Mouse (Mus musculus) liver, adult 2 months (tissue): ENCODE measurements around the gene Habp2. TPM values are rescaled to one million over a fixed set of nuclear protein-coding genes. Genes with fewer than 3 reads are reported as not detected.
"Not testable (repeated sequence)": the region's sequence is repeated elsewhere in the genome, so short reads cannot be mapped to it uniquely, and the experiment has no call there.

Experiments
- DNase-seq: peaks from one replicate; pipeline ENCODE4 v3.0.0-alpha.2; 2011; ENCODE audit warnings: low read depth, low spot score; ENCODE audit errors: extremely low read depth
- H3K27ac ChIP-seq: fragments of 200-500 bp; replicated peaks from 2 replicates; pipeline ENCODE4 v1.5.1; 2012; ENCODE audit warnings: low read depth, mild to moderate bottlenecking, control low read depth, inconsistent platforms, low read length; ENCODE audit not compliant: insufficient read depth
- H3K27me3 ChIP-seq: fragments of 200-500 bp; 2 replicates; pipeline ENCODE4 v1.6.1; 2012; ENCODE audit warnings: mild to moderate bottlenecking, moderate library complexity, low read length, inconsistent platforms; ENCODE audit not compliant: control insufficient read depth, insufficient read depth
- H3K36me3 ChIP-seq: fragments of 200-500 bp; 2 replicates; pipeline ENCODE4 v1.6.1; 2012; ENCODE audit warnings: low read length, inconsistent platforms; ENCODE audit not compliant: control insufficient read depth, insufficient read depth
- H3K4me1 ChIP-seq: fragments of 200-500 bp; 2 replicates; pipeline ENCODE4 v1.6.1; 2011; ENCODE audit warnings: low read length; ENCODE audit not compliant: control insufficient read depth, insufficient read depth
- H3K4me3 ChIP-seq: fragments of 200-500 bp; 2 replicates; pipeline ENCODE4 v1.5.1; 2011; ENCODE audit warnings: low read depth, mild to moderate bottlenecking, control low read depth, low read length, moderate library complexity; ENCODE audit not compliant: insufficient read depth
- H3K79me2 ChIP-seq: fragments of 200-500 bp; 2 replicates; pipeline ENCODE4 v1.6.1; 2012; ENCODE audit warnings: inconsistent platforms, mild to moderate bottlenecking, low read length, moderate library complexity; ENCODE audit not compliant: control insufficient read depth, insufficient read depth
- H3K9ac ChIP-seq: fragments of 200-500 bp; 2 replicates; pipeline ENCODE4 v1.6.1; 2012; ENCODE audit warnings: low read depth, mild to moderate bottlenecking, control low read depth, inconsistent platforms, low read length
- CTCF ChIP-seq: fragments of 200-500 bp; IDR thresholded peaks from 2 replicates; pipeline ENCODE4 v1.5.1; 2011; ENCODE audit warnings: low read depth, low read length, control low read depth
- POLR2A ChIP-seq: fragments of 200-500 bp; IDR thresholded peaks from 2 replicates; pipeline ENCODE4 v1.6.1; 2011; ENCODE audit warnings: low read length, control low read depth; ENCODE audit not compliant: insufficient read depth; ENCODE audit errors: extremely low read depth
- WGBS: fragments of 180-500 bp; shearing (Covaris S2); methylation state at CpG from one replicate; pipeline ENCODE4 v1.1.7; 2018; 5-methylcytosine and 5-hydroxymethylcytosine counted together
- polyA plus RNA-seq: library from polyadenylated mRNA; depleted of rRNA; stranded (reverse); fragments of >200 nt; gene quantifications from 2 replicates; pipeline ENCODE4 v1.2.3, GENCODE M21; 2012
- total RNA-seq: library from RNA; depleted of rRNA; stranded (reverse); fragments of >200 nt; gene quantifications from 2 replicates; pipeline ENCODE4 v1.2.3, GENCODE M21; 2014

Gene Habp2
- total and polyA plus RNA-seq, 2 experiments, result 172 to 354 TPM

- peak; percentile 50 for DNase-seq
- 29% methylated on average over 6 of the region's 6 CpGs for WGBS
Observed at GRCm38 (mm10) chr19:56349295-56349694, 62.4 kb downstream of the Habp2 start.

GRCm38 (mm10) chr19:56353689-56354088 is 66.8 kb downstream of the Habp2 start:
- no peaks in the 10 kb centered on the region for H3K27me3 ChIP-seq
- DNase-seq, result no peak
- no peaks in the 10 kb centered on the region for H3K4me1 ChIP-seq
- H3K27ac ChIP-seq, result no peak overlapping the region
- H3K79me2 ChIP-seq, result no peaks in the 10 kb centered on the region
- 88% methylated on average over 10 of the region's 10 CpGs for WGBS
- no peaks in the 10 kb centered on the region for H3K36me3 ChIP-seq
- no peak for TF ChIP-seq POLR2A
- no peak for TF ChIP-seq CTCF
- no peak overlapping the region for H3K9ac ChIP-seq
- no peak overlapping the region for H3K4me3 ChIP-seq

More at GRCm38 (mm10) chr19:56349295-56349694, 62.4 kb downstream of the Habp2 start:
- no peaks in the 10 kb centered on the region for H3K79me2 ChIP-seq
- H3K36me3 ChIP-seq, result no peaks in the 10 kb centered on the region
- TF ChIP-seq CTCF, result peak; percentile 81
- no peak for TF ChIP-seq POLR2A
- H3K4me3 ChIP-seq, result no peak overlapping the region
- H3K9ac ChIP-seq, result no peak overlapping the region
- H3K4me1 ChIP-seq, result no peaks in the 10 kb centered on the region
- H3K27me3 ChIP-seq, result no peaks in the 10 kb centered on the region; the same call in 1 of the 2 replicates
- H3K27ac ChIP-seq, result no peak overlapping the region

- Histone ChIP-seq H3K27me3 (no peaks in the 10 kb centered on the region), H3K36me3 (no peaks in the 10 kb centered on the region), H3K79me2 (no peaks in the 10 kb centered on the region), H3K4me1 (no peaks in the 10 kb centered on the region), H3K4me3 (no peak overlapping the region), H3K27ac (no peak overlapping the region), H3K9ac (no peak overlapping the region)
- no peak for TF ChIP-seq CTCF
- no peak for TF ChIP-seq POLR2A
- 85% methylated on average over 12 of the region's 12 CpGs for WGBS
- DNase-seq, result no peak
Observed at GRCm38 (mm10) chr19:56355201-56355600, 68.3 kb downstream of the Habp2 start.

GRCm38 (mm10) chr19:56356480-56357373 is 69.8 kb downstream of the Habp2 start:
- no peak overlapping the region for H3K9ac ChIP-seq
- no peak overlapping the region for H3K27ac ChIP-seq
- peak; percentile 52 for DNase-seq
- H3K79me2 ChIP-seq, result no peaks in the 10 kb centered on the region
- no peaks in the 10 kb centered on the region for H3K4me1 ChIP-seq
- WGBS, result 36% methylated on average over 17 of the region's 17 CpGs
- peak overlapping the region; percentile 13; the same call in 1 of the 2 replicates for H3K4me3 ChIP-seq
- peak; percentile 90 for TF ChIP-seq CTCF
- TF ChIP-seq POLR2A, result no peak
- no peaks in the 10 kb centered on the region for H3K27me3 ChIP-seq
- no peaks in the 10 kb centered on the region for H3K36me3 ChIP-seq

- 68% methylated on average over 2 of the region's 2 CpGs for WGBS
- not testable (repeated sequence) for H3K4me3 ChIP-seq, H3K27me3 ChIP-seq, H3K36me3 ChIP-seq, DNase-seq, H3K27ac ChIP-seq, H3K4me1 ChIP-seq, H3K9ac ChIP-seq, H3K79me2 ChIP-seq
Observed at GRCm38 (mm10) chr19:56357374-56357708, 70.4 kb downstream of the Habp2 start.

- H3K36me3 ChIP-seq, result no peaks in the 10 kb centered on the region
- H3K27me3 ChIP-seq, result no peaks in the 10 kb centered on the region
- DNase-seq, result no peak
- H3K27ac ChIP-seq, result no peak overlapping the region
- no peak overlapping the region for H3K9ac ChIP-seq
- H3K4me1 ChIP-seq, result no peaks in the 10 kb centered on the region
- TF ChIP-seq CTCF, result no peak
- TF ChIP-seq POLR2A, result no peak
- WGBS, result 73% methylated on average over 2 of the region's 2 CpGs
- no peaks in the 10 kb centered on the region for H3K79me2 ChIP-seq
- H3K4me3 ChIP-seq, result no peak overlapping the region
Observed at GRCm38 (mm10) chr19:56358890-56359289, 72.0 kb downstream of the Habp2 start.
